In genomic region chr15:96865932-96866331, GRCm38 (mm10) we compare ENCODE assay signal across 24 mouse cellular contexts.
"Had no signal": no experiment of that assay in that cellular context is flagged by ENCODE, and none has a peak within 500 bp of the region (broad histone marks: within the 10 kb centered on the region; RNA-seq: fewer than 3 reads in every experiment).

No protein-coding gene starts in this region.

- H3K4me1 ChIP-seq: heart, embryonic 13.5 days; heart, embryonic 15.5 days; hindbrain, embryonic 13.5 days; hindbrain, embryonic 15.5 days; kidney, embryonic 15.5 days; limb, embryonic 13.5 days; limb, embryonic 15.5 days; liver, embryonic 12.5 days had no signal

- H3K4me2 ChIP-seq: heart, embryonic 11.5 days; heart, embryonic 13.5 days; heart, embryonic 15.5 days; hindbrain, embryonic 13.5 days; hindbrain, embryonic 15.5 days; kidney, embryonic 15.5 days; limb, embryonic 13.5 days; limb, embryonic 15.5 days; liver, embryonic 12.5 days had no signal

- H3K36me3 ChIP-seq: heart, embryonic 13.5 days; heart, embryonic 15.5 days; hindbrain, embryonic 13.5 days; hindbrain, embryonic 15.5 days; kidney, embryonic 15.5 days; limb, embryonic 13.5 days; limb, embryonic 15.5 days; liver, embryonic 12.5 days had no signal

- ATAC-seq: hindbrain, postnatal 0 days; liver, embryonic 12.5 days had no signal

- DNase-seq: gastrocnemius, postnatal 14 days; gastrocnemius, postnatal 36 days; heart, adult 2 months; heart, postnatal 14 days; heart, postnatal 36 days; kidney, adult 18-20 months; kidney, adult 9 months; kidney, postnatal 14 days; kidney, postnatal 36 days; layer of hippocampus, adult 9-11 months; layer of hippocampus, postnatal 36 days; left cerebral cortex, postnatal 4 days had no signal

- H3K9ac ChIP-seq: heart, embryonic 13.5 days; heart, embryonic 15.5 days; hindbrain, embryonic 13.5 days; hindbrain, embryonic 15.5 days; kidney, embryonic 15.5 days; limb, embryonic 13.5 days; limb, embryonic 15.5 days; liver, embryonic 12.5 days; liver, embryonic 14.5 days had no signal

- H3K27me3 ChIP-seq: heart, embryonic 13.5 days; heart, embryonic 15.5 days; hindbrain, embryonic 13.5 days; hindbrain, embryonic 15.5 days; kidney, embryonic 15.5 days; limb, embryonic 13.5 days; limb, embryonic 15.5 days; liver, embryonic 12.5 days had no signal

- H3K4me3 ChIP-seq: heart, adult 2 months; heart, embryonic 13.5 days; heart, embryonic 15.5 days; hindbrain, embryonic 13.5 days; hindbrain, embryonic 15.5 days; kidney, embryonic 15.5 days; limb, embryonic 13.5 days; limb, embryonic 15.5 days; liver, embryonic 12.5 days had no signal

- H3K9me3 ChIP-seq: heart, embryonic 13.5 days; heart, embryonic 15.5 days; hindbrain, embryonic 13.5 days; hindbrain, embryonic 15.5 days; kidney, embryonic 15.5 days; limb, embryonic 13.5 days; limb, embryonic 15.5 days; liver, embryonic 12.5 days had no signal

- H3K27ac ChIP-seq: heart, adult 2 months; heart, embryonic 13.5 days; heart, embryonic 15.5 days; hindbrain, embryonic 13.5 days; hindbrain, embryonic 15.5 days; hindbrain, postnatal 0 days; kidney, embryonic 15.5 days; kidney, postnatal 0 days; limb, embryonic 13.5 days; limb, embryonic 15.5 days; liver, embryonic 12.5 days; liver, embryonic 14.5 days had no signal
